Mouse (Mus musculus): Measurements from ENCODE around the gene Rad18.

DNA sequence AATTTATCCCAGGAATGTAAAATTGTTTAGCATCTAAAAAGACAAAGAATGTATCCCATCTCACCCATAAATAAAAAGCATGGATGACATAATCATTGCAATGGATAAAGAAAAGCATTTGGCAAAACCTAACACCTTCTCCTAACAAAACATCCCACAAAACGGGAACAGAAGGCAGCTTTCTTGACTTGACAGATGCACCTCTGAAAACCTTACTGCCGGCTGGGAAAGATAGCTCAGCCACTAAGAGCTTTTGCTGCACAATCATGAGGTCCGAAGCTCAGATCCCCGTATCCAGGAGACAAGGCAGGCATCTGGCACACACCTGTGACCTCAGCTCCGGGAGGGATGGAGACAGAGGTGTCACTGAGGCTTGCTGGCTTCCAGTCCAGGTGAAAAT, 37.5 kb upstream of the Rad18 start:
- TF ChIP-seq CTCF (IDR thresholded peaks at IDR 0.05; ENCODE audit: low read depth) (no peak), EP300 (IDR thresholded peaks at IDR 0.05; ENCODE audit: low read depth) (no peak)

All from liver, embryonic 14.5 days (tissue).